Mouse (Mus musculus) heart, adult 2 months (tissue): Measurements from ENCODE around the gene Bud23. TPM values are rescaled to one million over a fixed set of nuclear protein-coding genes. Genes with fewer than 3 reads are reported as not detected.
A peak's percentile ranks its signal among the peaks of the same experiment; 100 is the strongest.
"Not testable (repeated sequence)": the region's sequence is repeated elsewhere in the genome, so short reads cannot be mapped to it uniquely, and the experiment has no call there.

Experiments
- DNase-seq, 2 experiments: peaks; one replicate each; pipeline ENCODE4 v3.0.0; 2021
- H3K27ac ChIP-seq: fragments of 200-600 bp; 2 replicates; pipeline ENCODE4 v1.8.1; 2022
- H3K27me3 ChIP-seq: fragments of 200-500 bp; 2 replicates; pipeline ENCODE4 v1.6.1; 2012; ENCODE audit warnings: mild to moderate bottlenecking, low read length, inconsistent platforms, mixed read lengths; ENCODE audit not compliant: control insufficient read depth, insufficient read depth
- H3K36me3 ChIP-seq: fragments of 200-500 bp; 2 replicates; pipeline ENCODE4 v1.6.1; 2012; ENCODE audit warnings: low read length, inconsistent platforms; ENCODE audit not compliant: control insufficient read depth, insufficient read depth
- H3K4me1 ChIP-seq: fragments of 200-500 bp; 2 replicates; pipeline ENCODE4 v1.6.1; 2011; ENCODE audit warnings: low read length; ENCODE audit not compliant: control insufficient read depth, insufficient read depth
- H3K4me3 ChIP-seq: fragments of 200-600 bp; 2 replicates; pipeline ENCODE4 v1.8.1; 2022
- H3K79me2 ChIP-seq: fragments of 200-500 bp; replicated peaks from 2 replicates; pipeline ENCODE4 v1.6.1; 2012; ENCODE audit warnings: mild to moderate bottlenecking, inconsistent platforms, low read length, moderate library complexity, mixed read lengths; ENCODE audit not compliant: control insufficient read depth, insufficient read depth
- H3K9ac ChIP-seq: fragments of 200-500 bp; 2 replicates; pipeline ENCODE4 v1.6.1; 2012; ENCODE audit warnings: low read depth, mild to moderate bottlenecking, control low read depth, inconsistent platforms, low read length, mixed read lengths
- CTCF ChIP-seq: fragments of 200-600 bp; IDR thresholded peaks from 2 replicates; pipeline ENCODE4 v1.8.1; 2022; ENCODE audit warnings: antibody characterized with exemption, mild to moderate bottlenecking, moderate library complexity
- EP300 ChIP-seq: fragments of 200-500 bp; IDR thresholded peaks from 2 replicates; pipeline ENCODE4 v1.6.1; 2011; ENCODE audit warnings: low read depth, low read length, control low read depth; ENCODE audit not compliant: insufficient read depth
- POLR2A ChIP-seq: fragments of 200-500 bp; IDR thresholded peaks from 2 replicates; pipeline ENCODE4 v1.6.1; 2011; ENCODE audit warnings: mild to moderate bottlenecking, low read depth, low read length, control low read depth; ENCODE audit not compliant: insufficient read depth
- WGBS: fragments of 180-500 bp; shearing (Covaris S2); methylation state at CpG from one replicate; pipeline ENCODE4 v1.1.7; 2018; 5-methylcytosine and 5-hydroxymethylcytosine counted together
- intact Hi-C: fragments of 180-260 bp; cut with DNase I; formaldehyde crosslinking; loops from one replicate; pipeline ENCODE4 v1.15.1; 2025
- polyA plus RNA-seq: library from polyadenylated mRNA; depleted of rRNA; stranded (reverse); fragments of >200 nt; gene quantifications from 2 replicates; pipeline ENCODE4 v1.2.3, GENCODE M21; 2012
- total RNA-seq, 2 experiments: library from RNA; stranded (reverse); gene quantifications; 2 replicates each; pipeline ENCODE4 v1.2.3; 2021

The Bud23 gene
- total and polyA plus RNA-seq, 3 experiments = 20.5 to 26.2 (median 21.1) TPM

- H3K9ac ChIP-seq = peak within 1 kb of the TSS; percentile 93
- peak; percentile 96 to 97 for DNase-seq
- no peak for TF ChIP-seq CTCF
- 0 out of 2 replicates have a peak, but pooled peaks have one; percentile 47 for TF ChIP-seq EP300
- peak; percentile 81 for TF ChIP-seq POLR2A
- H3K27me3 ChIP-seq = no peaks in the 10 kb centered on the region
- H3K36me3 ChIP-seq = no peaks in the 10 kb centered on the region
- intact Hi-C loops = loop anchor here (5.0 kb wide), 1 partner anchor 42 kb away; the partner anchor contains the start of gene Stx1a
- peak within 1 kb of the TSS; percentile 83 for H3K27ac ChIP-seq
- peaks cover 2% of the 10 kb centered on the region for H3K4me1 ChIP-seq
- under 1% methylated on average over 52 of the region's 52 CpGs for WGBS
- peak within 1 kb of the TSS; percentile 85 for H3K4me3 ChIP-seq
- H3K79me2 ChIP-seq = no peaks in the 10 kb centered on the region
These were observed 954 bp downstream of the Bud23 start, which contains the start of gene Dnajc30 for GRCm38 (mm10) chr5:135063629-135064381. Gene Dnajc30 (plus strand): TSS chr5:135064202.

- no peaks in the 10 kb centered on the region for H3K4me1 ChIP-seq
- DNase-seq = no peak
- no peak for TF ChIP-seq CTCF
- TF ChIP-seq EP300 = no peak
- no peak for TF ChIP-seq POLR2A
- WGBS = 74% methylated on average over 12 of the region's 12 CpGs
- intact Hi-C loops = no loop called here
- no peaks in the 10 kb centered on the region for H3K79me2 ChIP-seq
- no peak overlapping the region for H3K9ac ChIP-seq
- H3K27me3 ChIP-seq = no peaks in the 10 kb centered on the region
- H3K27ac ChIP-seq = no peak overlapping the region
- no peaks in the 10 kb centered on the region for H3K36me3 ChIP-seq
- no peak overlapping the region for H3K4me3 ChIP-seq
These were observed 11.4 kb downstream of the Bud23 start for GRCm38 (mm10) chr5:135053356-135053755.

GRCm38 (mm10) chr5:135049268-135049667 is 15.5 kb downstream of the Bud23 start:
- H3K27me3 ChIP-seq, intact Hi-C loops, H3K4me1 ChIP-seq, H3K27ac ChIP-seq, H3K79me2 ChIP-seq, H3K36me3 ChIP-seq, H3K9ac ChIP-seq, DNase-seq, H3K4me3 ChIP-seq: not testable (repeated sequence)
- 95% methylated on average over 6 of the region's 6 CpGs for WGBS

- Histone ChIP-seq H3K27me3 (no peaks in the 10 kb centered on the region), H3K4me1 (no peaks in the 10 kb centered on the region), H3K36me3 (no peaks in the 10 kb centered on the region), H3K79me2 (no peaks in the 10 kb centered on the region), H3K27ac (no peak overlapping the region), H3K9ac (no peak overlapping the region), H3K4me3 (no peak overlapping the region)
- 89% methylated on average over 5 of the region's 5 CpGs for WGBS
- intact Hi-C loops = no loop called here
- TF ChIP-seq CTCF = no peak
- TF ChIP-seq EP300 = no peak
- TF ChIP-seq POLR2A = no peak
- no peak for DNase-seq
These were observed 16.2 kb downstream of the Bud23 start for GRCm38 (mm10) chr5:135048539-135048938.

- no peaks in the 10 kb centered on the region for H3K79me2 ChIP-seq
- DNase-seq = no peak
- no peak overlapping the region for H3K4me3 ChIP-seq
- H3K4me1 ChIP-seq = no peaks in the 10 kb centered on the region
- 71% methylated on average over 3 of the region's 3 CpGs for WGBS
- TF ChIP-seq POLR2A (no peak), EP300 (no peak), CTCF (no peak)
- no peaks in the 10 kb centered on the region for H3K36me3 ChIP-seq
- no peak overlapping the region for H3K27ac ChIP-seq
- intact Hi-C loops = no loop called here
- no peaks in the 10 kb centered on the region for H3K27me3 ChIP-seq
- no peak overlapping the region for H3K9ac ChIP-seq
These were observed 20.2 kb downstream of the Bud23 start for GRCm38 (mm10) chr5:135044575-135044974.

- Histone ChIP-seq H3K4me3 (no peak overlapping the region), H3K9ac (no peak overlapping the region), H3K79me2 (no peaks in the 10 kb centered on the region), H3K27me3 (no peaks in the 10 kb centered on the region), H3K27ac (no peak overlapping the region), H3K36me3 (no peaks in the 10 kb centered on the region), H3K4me1 (no peaks in the 10 kb centered on the region)
- intact Hi-C loops = no loop called here
- DNase-seq = no peak
- 71% methylated on average over 21 of the region's 21 CpGs for WGBS
- no peak for TF ChIP-seq CTCF
These were observed 22.5 kb downstream of the Bud23 start for GRCm38 (mm10) chr5:135042105-135042788.
